Mouse (Mus musculus): ENCODE results near the gene Arl4d.
"Not testable (repeated sequence)": the region's sequence is repeated elsewhere in the genome, so short reads cannot be mapped to it uniquely, and the experiment has no call there.

Gene Arl4d

DNA sequence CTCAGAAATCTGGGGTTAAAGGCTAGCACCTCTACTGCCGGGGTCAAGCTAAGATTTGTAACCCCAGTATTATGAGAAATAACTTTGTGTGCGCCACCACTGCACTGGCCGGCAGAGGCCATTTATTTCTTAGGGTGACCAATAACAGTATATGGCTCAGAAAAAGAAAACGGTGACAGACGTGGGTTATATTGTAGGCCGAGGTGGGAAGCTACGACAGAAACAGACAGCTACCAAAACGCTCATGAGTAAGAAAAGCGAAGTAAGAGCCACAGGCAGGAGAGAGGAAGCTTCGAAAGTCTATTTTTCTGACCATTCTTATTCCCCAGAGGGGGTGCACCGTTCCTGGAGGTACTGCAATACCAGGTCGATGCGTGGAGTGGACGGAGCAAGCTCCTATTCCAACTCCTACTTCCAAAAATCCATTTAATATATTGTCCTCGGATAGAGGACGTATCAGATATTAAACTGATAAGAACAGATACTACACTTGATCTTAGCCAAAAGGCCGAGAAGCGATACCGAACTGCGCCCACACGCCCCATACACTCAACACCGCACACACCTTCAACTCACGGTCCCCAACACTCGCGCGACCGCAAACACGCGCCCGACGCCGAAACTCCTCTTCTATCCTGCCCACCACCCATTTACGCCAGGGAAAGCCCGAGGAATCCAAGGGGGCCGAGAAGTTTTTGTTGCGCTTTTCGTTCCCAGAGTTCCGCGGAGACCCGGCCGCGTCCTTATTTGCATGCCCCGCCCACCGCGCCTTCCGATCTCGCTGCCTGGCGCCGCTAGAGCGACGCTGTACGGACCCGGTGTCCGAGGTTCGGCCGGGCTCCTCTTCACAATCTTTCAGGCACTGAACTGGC, 19.7 kb upstream of the Arl4d start:
- DNase-seq (ENCODE audit: low read depth, low spot score), result peak; percentile 89

GRCm38 (mm10) chr11:101646283-101646794, 19.0 kb upstream of the Arl4d start:
- DNase-seq (ENCODE audit: low read depth, low spot score), result not testable (repeated sequence)

DNA sequence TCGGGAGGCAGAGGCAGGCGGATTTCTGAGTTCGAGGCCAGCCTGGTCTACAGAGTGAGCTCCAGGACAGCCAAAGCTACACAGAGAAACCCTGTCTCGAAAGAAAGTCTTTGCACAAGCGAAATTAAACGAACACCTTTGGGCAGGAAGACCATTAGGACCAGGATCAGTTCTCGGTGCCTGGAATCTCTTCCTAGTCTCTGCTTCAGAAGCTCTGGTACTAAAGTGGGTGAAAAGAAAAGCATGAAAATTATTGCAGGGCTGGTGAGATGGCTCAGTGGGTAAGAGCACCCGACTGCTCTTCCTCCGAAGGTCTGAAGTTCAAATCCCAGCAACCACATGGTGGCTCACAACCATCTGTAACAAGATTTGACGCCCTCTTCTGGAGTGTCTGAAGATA, 18.2 kb upstream of the Arl4d start:
- DNase-seq (ENCODE audit: low read depth, low spot score), result not testable (repeated sequence)

DNA sequence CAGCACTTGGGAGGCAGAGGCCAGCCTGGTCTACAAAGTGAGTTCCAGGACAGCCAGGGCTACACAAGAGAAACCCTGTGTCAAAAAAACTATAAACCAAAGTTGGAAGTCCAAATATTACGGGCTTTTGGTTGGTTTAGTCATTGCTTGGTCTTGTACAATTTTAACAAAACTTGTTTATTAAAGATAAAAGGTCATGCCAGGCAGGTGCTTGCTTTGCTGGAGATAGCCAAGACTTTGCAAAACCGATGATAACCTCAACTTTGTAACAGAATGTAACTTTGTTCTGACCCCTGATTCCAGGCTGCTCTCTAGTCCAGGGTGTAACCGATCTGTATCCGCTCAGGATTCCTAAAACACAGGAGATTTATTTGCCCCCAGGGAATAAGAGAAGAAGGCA, 9.0 kb upstream of the Arl4d start:
- DNase-seq (ENCODE audit: low read depth, low spot score), result no peak

GRCm38 (mm10) chr11:101657528-101657885, 7.8 kb upstream of the Arl4d start:
- no peak for DNase-seq (ENCODE audit: low read depth, low spot score)

GRCm38 (mm10) chr11:101657886-101658750, 7.2 kb upstream of the Arl4d start:
- DNase-seq (ENCODE audit: low read depth, low spot score), result peak; percentile 91

DNA sequence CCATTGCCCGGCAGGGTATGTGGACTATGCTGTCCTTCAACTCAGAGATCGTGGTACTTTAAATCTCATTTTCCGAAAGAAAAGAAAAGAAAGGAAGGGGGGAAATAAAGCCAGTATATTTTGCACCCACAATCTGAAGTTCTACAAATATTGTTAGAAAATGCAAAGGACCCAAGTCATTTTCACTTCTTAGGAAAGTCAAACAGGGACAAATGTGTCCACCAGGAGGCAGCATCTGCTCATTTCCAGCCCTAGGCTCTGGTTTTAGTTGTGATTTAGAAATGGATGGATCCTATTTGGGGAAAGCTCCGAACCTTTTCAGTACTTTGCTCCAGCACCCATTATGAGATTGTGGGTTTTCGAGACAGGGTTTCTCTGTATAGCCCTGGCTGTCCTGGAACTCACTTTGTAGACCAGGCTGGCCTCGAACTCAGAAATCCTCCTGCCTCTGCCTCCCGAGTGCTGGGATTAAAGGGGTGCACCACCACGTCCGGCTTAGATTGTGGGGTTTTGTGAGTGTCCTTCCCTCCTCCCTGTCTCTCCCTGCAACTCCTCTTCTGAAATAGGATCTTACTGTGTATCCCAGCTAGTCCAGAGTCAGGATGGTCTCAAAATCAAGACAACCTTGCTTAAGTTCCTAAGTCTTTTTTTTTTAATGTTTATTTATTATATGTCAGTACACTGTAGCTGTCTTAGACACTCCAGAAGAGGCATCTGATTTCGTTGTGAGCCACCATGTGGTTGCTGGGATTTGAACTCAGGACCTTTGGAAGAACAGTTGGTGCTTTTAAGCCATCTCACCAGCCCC, 6.4 kb upstream of the Arl4d start:
- peak; percentile 72 for DNase-seq (ENCODE audit: low read depth, low spot score)

DNA sequence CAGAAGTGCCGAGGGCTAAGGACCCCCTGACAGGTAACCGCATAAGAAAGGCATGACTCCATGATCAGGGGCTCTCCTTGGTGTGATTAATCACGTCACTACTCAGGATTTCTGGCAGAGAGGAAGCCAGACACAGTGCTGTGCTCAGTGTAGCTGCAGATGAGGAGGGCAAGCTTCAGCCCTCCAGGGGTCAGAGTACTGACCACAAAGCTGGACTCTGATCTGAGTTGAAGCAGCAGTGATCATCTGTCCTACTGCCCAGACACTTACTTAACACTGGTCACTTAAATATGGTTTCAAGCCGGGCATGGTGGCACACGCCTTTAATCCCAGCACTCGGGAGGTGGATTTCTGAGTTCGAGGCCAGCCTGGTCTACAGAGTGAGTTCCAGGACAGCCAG, 4.2 kb upstream of the Arl4d start:
- DNase-seq (ENCODE audit: low read depth, low spot score), result no peak

DNA sequence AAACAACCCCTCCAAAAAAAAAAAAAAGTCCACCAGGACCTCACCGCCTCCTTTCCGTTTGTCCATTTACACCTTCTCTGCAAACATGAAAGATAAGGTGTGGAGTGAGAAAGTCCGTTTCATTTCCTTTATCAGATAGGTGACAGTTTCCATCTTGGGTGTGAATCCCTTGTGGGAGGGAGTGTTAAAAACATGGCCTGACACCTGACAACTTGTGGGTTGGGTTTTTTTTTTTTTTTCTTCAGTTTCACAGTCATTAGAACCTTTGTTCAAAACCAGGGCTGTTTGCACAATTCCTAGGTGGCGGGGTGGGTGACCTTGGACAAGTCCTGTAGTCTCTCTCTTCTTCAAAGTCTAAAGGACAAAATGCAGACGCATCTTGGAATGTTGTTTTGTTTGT, 3.6 kb upstream of the Arl4d start:
- no peak for DNase-seq (ENCODE audit: low read depth, low spot score)

- no peak for DNase-seq (ENCODE audit: low read depth, low spot score)
Measured at GRCm38 (mm10) chr11:101663229-101664027, 1.9 kb upstream of the Arl4d start.

GRCm38 (mm10) chr11:101665636-101665992, 273 bp downstream of the Arl4d start:
- no peak for DNase-seq (ENCODE audit: low read depth, low spot score)

DNA sequence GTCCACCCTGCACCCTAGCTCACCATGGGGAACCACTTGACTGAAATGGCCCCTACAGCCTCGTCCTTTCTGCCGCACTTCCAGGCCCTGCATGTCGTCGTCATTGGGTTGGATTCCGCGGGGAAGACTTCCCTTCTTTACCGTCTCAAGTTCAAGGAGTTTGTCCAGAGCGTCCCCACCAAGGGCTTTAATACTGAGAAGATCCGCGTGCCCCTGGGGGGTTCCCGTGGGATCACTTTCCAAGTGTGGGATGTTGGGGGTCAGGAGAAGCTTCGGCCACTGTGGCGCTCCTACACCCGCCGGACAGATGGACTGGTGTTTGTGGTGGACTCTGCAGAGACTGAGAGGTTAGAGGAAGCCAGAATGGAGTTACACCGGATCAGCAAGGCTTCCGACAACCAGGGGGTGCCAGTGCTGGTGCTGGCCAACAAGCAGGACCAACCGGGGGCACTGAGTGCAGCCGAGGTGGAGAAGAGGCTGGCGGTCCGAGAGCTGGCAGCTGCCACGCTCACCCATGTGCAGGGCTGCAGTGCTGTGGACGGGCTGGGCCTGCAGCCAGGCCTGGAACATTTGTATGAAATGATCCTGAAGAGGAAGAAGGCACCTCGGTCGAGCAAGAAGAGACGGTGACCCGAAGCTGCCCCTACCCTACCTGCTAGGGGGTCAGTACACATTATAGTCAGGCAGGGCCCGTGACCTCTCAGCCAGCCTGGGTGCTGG, 1.4 kb downstream of the Arl4d start:
- DNase-seq (ENCODE audit: low read depth, low spot score), result no peak

GRCm38 (mm10) chr11:101667871-101668532, 2.7 kb downstream of the Arl4d start:
- peak; percentile 91 for DNase-seq (ENCODE audit: low read depth, low spot score)

DNA sequence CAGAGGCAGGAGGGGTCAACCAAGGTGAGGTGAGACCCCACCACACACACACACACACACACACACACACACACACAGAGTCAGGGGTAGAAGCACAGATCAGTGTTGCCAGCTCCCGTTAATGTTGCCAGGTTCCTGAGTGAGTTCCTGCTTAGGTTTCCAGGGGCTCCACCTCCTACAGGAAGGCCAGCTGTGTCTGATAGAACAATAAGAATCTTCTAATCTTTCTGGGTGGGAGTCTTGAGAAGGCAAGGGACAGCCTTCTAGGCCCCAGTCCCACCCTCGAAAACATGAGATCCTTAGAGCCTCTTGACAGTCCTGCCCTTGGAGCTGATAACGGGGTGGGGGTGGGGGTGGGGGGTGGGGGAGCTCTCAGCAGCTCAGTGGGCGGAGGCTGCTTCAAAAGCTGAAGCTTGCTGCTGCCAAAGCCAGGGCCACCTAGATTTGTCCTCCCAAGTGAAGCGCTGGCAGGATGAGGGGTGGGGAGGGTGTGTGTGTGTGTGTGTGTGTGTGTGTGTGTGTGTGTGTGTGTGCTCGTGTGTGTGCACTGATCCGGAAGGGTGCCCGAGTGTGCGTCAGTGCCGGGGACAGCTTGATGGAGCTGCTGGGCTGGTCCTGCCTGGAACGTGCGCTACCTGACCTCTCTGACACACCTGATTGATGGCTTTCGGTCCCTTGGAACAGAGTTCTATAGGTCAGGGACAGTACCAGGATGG, 3.4 kb downstream of the Arl4d start:
- peak; percentile 51 for DNase-seq (ENCODE audit: low read depth, low spot score)

GRCm38 (mm10) chr11:101670334-101670733, 5.0 kb downstream of the Arl4d start:
- DNase-seq (ENCODE audit: low read depth, low spot score), result no peak

DNA sequence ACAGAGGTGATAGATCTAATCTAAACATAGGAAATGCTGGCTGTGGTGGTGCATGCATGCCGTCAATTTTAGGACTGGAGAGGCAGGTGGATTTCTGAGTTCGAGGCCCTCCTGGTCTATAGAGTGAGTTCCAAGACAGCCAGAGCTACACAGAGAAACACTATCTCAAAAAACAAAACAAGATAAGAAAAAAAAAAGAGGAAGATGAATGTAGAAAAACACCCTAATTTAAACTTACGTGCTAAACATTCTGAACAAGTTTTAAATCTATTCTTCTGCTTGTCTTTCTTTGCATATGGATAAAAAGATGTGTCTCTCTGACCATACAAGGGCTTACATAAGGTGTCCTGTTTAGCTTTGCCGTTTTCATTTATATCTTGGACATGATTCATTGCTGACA, 5.9 kb downstream of the Arl4d start:
- DNase-seq (ENCODE audit: low read depth, low spot score), result no peak

DNA sequence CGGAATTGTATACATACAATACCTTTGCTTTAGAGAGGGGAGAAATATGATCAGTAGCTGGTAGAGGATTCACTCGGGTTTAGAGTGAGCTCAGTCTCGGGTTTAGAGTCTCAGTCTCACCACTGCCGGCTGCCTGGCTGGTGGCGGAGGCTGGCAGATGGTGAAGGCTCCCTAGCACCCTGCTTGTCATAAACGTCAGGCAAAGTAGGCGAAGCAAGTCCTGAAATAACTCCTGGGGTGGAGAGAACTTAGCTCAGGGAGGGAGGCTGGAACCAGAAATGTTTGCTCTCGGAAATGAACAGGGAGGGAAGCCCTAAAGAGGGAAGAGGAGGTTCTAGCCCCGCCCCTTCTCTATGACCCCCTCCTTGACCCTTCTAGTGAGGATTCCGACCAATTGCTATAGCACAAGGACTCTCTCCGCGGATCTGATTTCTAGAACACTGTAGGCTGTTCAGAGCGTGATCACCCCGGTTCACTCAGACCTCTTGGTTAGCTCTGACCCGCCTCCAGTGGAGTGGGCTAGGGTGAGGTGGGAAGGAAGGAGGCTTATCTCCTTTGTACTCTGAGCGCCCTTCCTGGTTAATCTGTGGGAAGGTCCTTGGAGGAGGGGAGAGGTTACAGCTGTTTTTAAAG, 7.8 kb downstream of the Arl4d start:
- no peak for DNase-seq (ENCODE audit: low read depth, low spot score)

- DNase-seq (ENCODE audit: low read depth, low spot score), result no peak
Measured at GRCm38 (mm10) chr11:101674106-101674505, 8.8 kb downstream of the Arl4d start.

DNA sequence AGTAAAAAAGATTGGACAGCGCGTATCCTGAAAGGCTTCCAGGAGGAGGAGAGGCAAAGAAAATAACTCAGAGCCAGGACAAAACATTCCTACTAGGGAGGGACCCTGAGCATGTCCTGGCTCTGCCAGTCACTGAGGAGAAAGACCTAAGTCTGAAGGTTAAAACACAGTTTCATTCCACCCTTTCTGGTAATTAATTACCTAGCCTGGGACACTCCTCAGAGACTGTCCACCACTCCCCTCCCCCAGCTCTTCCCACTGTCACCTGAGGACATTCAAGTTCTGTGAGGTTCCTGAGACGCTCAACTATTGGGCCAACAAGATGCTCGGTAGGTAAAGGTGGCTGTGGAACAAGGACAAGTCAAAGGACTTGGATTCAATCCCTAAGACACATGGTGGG, 10.0 kb downstream of the Arl4d start:
- no peak for DNase-seq (ENCODE audit: low read depth, low spot score)
